Mouse (Mus musculus): ENCODE measurements at regions not wholly inside any gene's neighbourhood (a gene's known extent, or its start where the extent isn't known, plus 50 kb on each side); places are given as distances from the start of the nearest gene placed in this dataset.
"Not testable (repeated sequence)": the region's sequence is repeated elsewhere in the genome, so short reads cannot be mapped to it uniquely, and the experiment has no call there.

- WGBS: 35% methylated on average over 12 of the region's 12 CpGs
- H3K4me1 ChIP-seq (ENCODE audit: control insufficient read depth, insufficient read depth, low read length): peaks cover 15% of the 10 kb centered on the region
- TF ChIP-seq POLR2A (IDR thresholded peaks at IDR 0.05; ENCODE audit: insufficient read depth, low read depth, low read length) (no peak), CTCF (IDR thresholded peaks at IDR 0.05; ENCODE audit: insufficient read depth, low read depth, low read length) (no peak)
- H3K4me3 ChIP-seq (ENCODE audit: insufficient read depth, low read depth, low read length): peak overlapping the region; percentile 44
- H3K27ac ChIP-seq (ENCODE audit: insufficient read depth, low read depth, low read length): peak overlapping the region; percentile 86
Measured at GRCm38 (mm10) chr9:41889568-41890272, 234.4 kb downstream of the Sorl1 start.

GRCm38 (mm10) chr9:41888616-41889150 lies 235.4 kb downstream of the Sorl1 start:
- TF ChIP-seq CTCF (IDR thresholded peaks at IDR 0.05; ENCODE audit: insufficient read depth, low read depth, low read length) (no peak), POLR2A (IDR thresholded peaks at IDR 0.05; ENCODE audit: insufficient read depth, low read depth, low read length) (no peak)
- Histone ChIP-seq H3K4me3 (ENCODE audit: insufficient read depth, low read depth, low read length) (no peak overlapping the region), H3K27ac (ENCODE audit: insufficient read depth, low read depth, low read length) (no peak overlapping the region), H3K4me1 (ENCODE audit: control insufficient read depth, insufficient read depth, low read length) (peaks cover 15% of the 10 kb centered on the region)
- 87% methylated on average over 3 of the region's 3 CpGs for WGBS

GRCm38 (mm10) chr9:41886456-41886855 lies 237.6 kb downstream of the Sorl1 start:
- H3K27ac ChIP-seq (ENCODE audit: insufficient read depth, low read depth, low read length); H3K4me3 ChIP-seq (ENCODE audit: insufficient read depth, low read depth, low read length): not testable (repeated sequence)
- peaks cover 15% of the 10 kb centered on the region for H3K4me1 ChIP-seq (ENCODE audit: control insufficient read depth, insufficient read depth, low read length)
- 75% methylated on average over 13 of the region's 13 CpGs for WGBS

- 93% methylated on average over 3 of the region's 3 CpGs for WGBS
Measured at GRCm38 (mm10) chr9:41880457-41880856, 243.6 kb downstream of the Sorl1 start.

GRCm38 (mm10) chr9:41879080-41879479 lies 245.0 kb downstream of the Sorl1 start:
- Histone ChIP-seq H3K27ac (ENCODE audit: insufficient read depth, low read depth, low read length) (no peak overlapping the region), H3K4me1 (ENCODE audit: control insufficient read depth, insufficient read depth, low read length) (0 out of 2 replicates have a peak, but pooled peaks cover 2% of the 10 kb centered on the region), H3K4me3 (ENCODE audit: insufficient read depth, low read depth, low read length) (no peak overlapping the region)
- WGBS: 100% methylated on average over 1 of the region's 1 CpGs
- TF ChIP-seq POLR2A (IDR thresholded peaks at IDR 0.05; ENCODE audit: insufficient read depth, low read depth, low read length) (no peak), CTCF (IDR thresholded peaks at IDR 0.05; ENCODE audit: insufficient read depth, low read depth, low read length) (no peak)

More at GRCm38 (mm10) chr9:41880457-41880856, 243.6 kb downstream of the Sorl1 start:
- Histone ChIP-seq H3K27ac (ENCODE audit: insufficient read depth, low read depth, low read length) (no peak overlapping the region), H3K4me3 (ENCODE audit: insufficient read depth, low read depth, low read length) (no peak overlapping the region), H3K4me1 (ENCODE audit: control insufficient read depth, insufficient read depth, low read length) (0 out of 2 replicates have a peak, but pooled peaks cover 2% of the 10 kb centered on the region)
- TF ChIP-seq CTCF (IDR thresholded peaks at IDR 0.05; ENCODE audit: insufficient read depth, low read depth, low read length): no peak
- TF ChIP-seq POLR2A (IDR thresholded peaks at IDR 0.05; ENCODE audit: insufficient read depth, low read depth, low read length): no peak

- WGBS: 47% methylated on average over 5 of the region's 5 CpGs
- no peak overlapping the region for H3K27ac ChIP-seq (ENCODE audit: insufficient read depth, low read depth, low read length)
- H3K4me3 ChIP-seq (ENCODE audit: insufficient read depth, low read depth, low read length): no peak overlapping the region
- H3K4me1 ChIP-seq (ENCODE audit: control insufficient read depth, insufficient read depth, low read length): peaks cover 9% of the 10 kb centered on the region
- TF ChIP-seq CTCF (IDR thresholded peaks at IDR 0.05; ENCODE audit: insufficient read depth, low read depth, low read length): no peak
- no peak for TF ChIP-seq POLR2A (IDR thresholded peaks at IDR 0.05; ENCODE audit: insufficient read depth, low read depth, low read length)
Measured at GRCm38 (mm10) chr9:41861136-41861535, 263.0 kb downstream of the Sorl1 start.

GRCm38 (mm10) chr9:41860681-41861080 lies 263.4 kb downstream of the Sorl1 start:
- Histone ChIP-seq H3K4me3 (ENCODE audit: insufficient read depth, low read depth, low read length) (no peak overlapping the region), H3K27ac (ENCODE audit: insufficient read depth, low read depth, low read length) (no peak overlapping the region), H3K4me1 (ENCODE audit: control insufficient read depth, insufficient read depth, low read length) (peaks cover 9% of the 10 kb centered on the region)
- TF ChIP-seq CTCF (IDR thresholded peaks at IDR 0.05; ENCODE audit: insufficient read depth, low read depth, low read length) (no peak), POLR2A (IDR thresholded peaks at IDR 0.05; ENCODE audit: insufficient read depth, low read depth, low read length) (no peak)
- WGBS: 0% methylated on average over 4 of the region's 4 CpGs

- no peak for TF ChIP-seq CTCF (IDR thresholded peaks at IDR 0.05; ENCODE audit: insufficient read depth, low read depth, low read length)
- no peak for TF ChIP-seq POLR2A (IDR thresholded peaks at IDR 0.05; ENCODE audit: insufficient read depth, low read depth, low read length)
- Histone ChIP-seq H3K4me3 (ENCODE audit: insufficient read depth, low read depth, low read length) (no peak overlapping the region), H3K4me1 (ENCODE audit: control insufficient read depth, insufficient read depth, low read length) (peaks cover 9% of the 10 kb centered on the region), H3K27ac (ENCODE audit: insufficient read depth, low read depth, low read length) (no peak overlapping the region)
- 33% methylated on average over 3 of the region's 3 CpGs for WGBS
Measured at GRCm38 (mm10) chr9:41859780-41860179, 264.3 kb downstream of the Sorl1 start.

- WGBS: 73% methylated on average over 1 of the region's 1 CpGs
Measured at GRCm38 (mm10) chr9:41852099-41852498, 272.0 kb downstream of the Sorl1 start.

More at GRCm38 (mm10) chr9:41852099-41852498, 272.0 kb downstream of the Sorl1 start:
- Histone ChIP-seq H3K4me3 (ENCODE audit: insufficient read depth, low read depth, low read length) (no peak overlapping the region), H3K4me1 (ENCODE audit: control insufficient read depth, insufficient read depth, low read length) (no peaks in the 10 kb centered on the region), H3K27ac (ENCODE audit: insufficient read depth, low read depth, low read length) (no peak overlapping the region)
- no peak for TF ChIP-seq CTCF (IDR thresholded peaks at IDR 0.05; ENCODE audit: insufficient read depth, low read depth, low read length)
